Mouse (Mus musculus) E14TG2a.4 (cell line): ENCODE measurements around the gene E030018B13Rik.

Source experiments
- CTCF ChIP-seq: conservative IDR thresholded peaks from 2 replicates; pipeline ENCODE4 v1.5.1; 2014; ENCODE audit warnings: low read length
- NANOG ChIP-seq: IDR thresholded peaks from 2 replicates; pipeline ENCODE4 v1.6.1; 2014; ENCODE audit warnings: borderline replicate concordance, low read length, mixed read lengths
- POU5F1 ChIP-seq: IDR thresholded peaks from 2 replicates; pipeline ENCODE4 v1.6.1; 2014; ENCODE audit warnings: low read length, borderline replicate concordance

DNA sequence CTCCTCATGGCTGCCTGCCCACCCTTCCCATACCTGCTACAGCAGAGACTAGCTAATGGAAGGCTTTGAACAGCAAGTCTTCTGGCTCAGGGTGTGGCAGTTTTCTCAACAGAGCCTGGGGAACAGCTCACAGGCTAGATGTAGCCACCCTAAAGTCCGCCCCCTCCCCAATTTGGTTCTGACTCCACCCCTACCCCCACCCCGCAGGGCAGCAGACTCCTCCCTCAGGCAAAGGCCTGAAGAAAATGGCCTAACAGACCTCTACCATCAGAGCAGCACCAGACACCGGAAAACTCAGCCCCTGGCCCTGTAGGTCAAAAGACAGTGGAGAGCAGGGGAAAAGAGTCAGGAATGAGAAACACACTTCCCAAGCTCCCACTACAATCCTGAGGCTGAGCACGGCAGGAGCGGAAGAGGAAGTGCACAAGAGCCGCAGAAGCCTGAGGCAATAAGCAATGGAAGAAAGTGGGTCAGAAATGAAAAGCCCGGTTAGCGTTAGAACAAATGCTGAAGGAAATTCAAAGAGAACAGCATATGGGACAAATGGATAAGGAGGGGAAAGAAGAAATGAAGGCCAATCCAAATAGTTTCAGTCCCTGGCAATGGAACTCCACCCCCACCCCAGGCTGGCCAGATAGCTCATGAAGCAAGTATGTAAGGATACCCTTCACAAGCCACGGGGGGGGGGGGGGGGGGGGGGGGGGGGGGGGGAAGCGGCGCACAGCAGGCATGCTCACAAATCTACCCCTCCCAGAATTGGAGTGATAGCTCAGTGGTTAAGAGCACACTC, 8.0 kb upstream of the E030018B13Rik start:
- no peak for TF ChIP-seq CTCF
- no peak for TF ChIP-seq NANOG
- no peak for TF ChIP-seq POU5F1
